Mouse (Mus musculus): ENCODE results near the gene Cdh6. TPM values are rescaled to one million over a fixed set of nuclear protein-coding genes. Genes with fewer than 3 reads are reported as not detected.

Gene Cdh6
- polyA plus RNA-seq, 1 experiment, result 0.42 TPM

DNA sequence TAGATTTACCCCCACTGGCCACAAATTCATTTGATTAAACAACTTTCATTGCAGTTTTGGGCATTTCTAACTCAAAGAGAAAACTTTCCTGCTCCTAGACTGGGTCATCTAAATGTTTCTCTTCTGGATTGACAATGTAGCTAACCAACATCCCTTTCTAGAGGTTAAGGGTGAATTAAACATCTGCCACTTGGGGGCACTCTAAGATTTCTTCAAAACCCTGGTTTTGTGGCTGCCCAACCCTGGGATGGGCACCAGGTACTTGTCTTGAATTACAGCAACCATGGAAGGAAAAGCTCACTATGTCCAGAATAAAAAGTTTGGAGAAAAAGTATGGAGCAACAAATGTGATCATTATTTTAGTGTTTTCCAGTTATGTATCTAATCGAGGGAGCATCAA, 39.4 kb downstream of the Cdh6 start:
- Histone ChIP-seq H3K4me1 (ENCODE audit: control insufficient read depth, insufficient read depth, low read length) (no peaks in the 10 kb centered on the region), H3K27ac (ENCODE audit: control insufficient read depth, insufficient read depth, low read depth, low read length, poor library complexity) (no peak overlapping the region), H3K4me3 (replicated peaks; ENCODE audit: control insufficient read depth, low read depth, low read length) (no peak overlapping the region)
- TF ChIP-seq POLR2A (IDR thresholded peaks at IDR 0.05; ENCODE audit: borderline replicate concordance, control insufficient read depth, low read depth, low read length) (no peak), CTCF (IDR thresholded peaks at IDR 0.05; ENCODE audit: control insufficient read depth, insufficient read depth, low read length) (no peak)
- WGBS, result 66% methylated on average over 1 of the region's 1 CpGs

DNA sequence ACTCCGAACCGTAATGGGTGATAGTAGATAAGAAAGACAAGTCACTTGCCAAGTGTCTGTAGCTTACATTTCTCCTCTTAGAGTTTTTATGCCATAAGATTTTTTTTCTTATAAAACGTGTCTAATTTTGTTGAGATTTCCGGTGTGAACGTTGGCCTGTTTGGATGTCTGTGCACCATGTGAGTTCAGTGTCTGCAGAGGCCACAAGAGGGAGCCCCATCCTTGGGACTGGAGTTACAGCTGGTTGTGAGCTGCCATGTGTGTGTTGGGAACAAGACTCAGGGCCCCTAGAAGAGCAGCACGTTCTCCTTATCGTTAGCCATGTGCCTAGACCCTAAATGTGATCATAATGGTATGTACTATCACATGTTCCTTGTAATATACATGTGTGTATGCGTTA, 40.1 kb downstream of the Cdh6 start:
- TF ChIP-seq CTCF (IDR thresholded peaks at IDR 0.05; ENCODE audit: control insufficient read depth, insufficient read depth, low read length), result no peak
- TF ChIP-seq POLR2A (IDR thresholded peaks at IDR 0.05; ENCODE audit: borderline replicate concordance, control insufficient read depth, low read depth, low read length), result no peak
- WGBS, result 79% methylated on average over 8 of the region's 8 CpGs
- Histone ChIP-seq H3K4me1 (ENCODE audit: control insufficient read depth, insufficient read depth, low read length) (no peaks in the 10 kb centered on the region), H3K4me3 (replicated peaks; ENCODE audit: control insufficient read depth, low read depth, low read length) (no peak overlapping the region), H3K27ac (ENCODE audit: control insufficient read depth, insufficient read depth, low read depth, low read length, poor library complexity) (no peak overlapping the region)

- WGBS, result 81% methylated on average over 3 of the region's 3 CpGs
- TF ChIP-seq CTCF (IDR thresholded peaks at IDR 0.05; ENCODE audit: control insufficient read depth, insufficient read depth, low read length) (no peak), POLR2A (IDR thresholded peaks at IDR 0.05; ENCODE audit: borderline replicate concordance, control insufficient read depth, low read depth, low read length) (no peak)
- Histone ChIP-seq H3K4me3 (replicated peaks; ENCODE audit: control insufficient read depth, low read depth, low read length) (no peak overlapping the region), H3K4me1 (ENCODE audit: control insufficient read depth, insufficient read depth, low read length) (no peaks in the 10 kb centered on the region), H3K27ac (ENCODE audit: control insufficient read depth, insufficient read depth, low read depth, low read length, poor library complexity) (no peak overlapping the region)
Observed at GRCm38 (mm10) chr15:13132493-13132892, 41.0 kb downstream of the Cdh6 start.

DNA sequence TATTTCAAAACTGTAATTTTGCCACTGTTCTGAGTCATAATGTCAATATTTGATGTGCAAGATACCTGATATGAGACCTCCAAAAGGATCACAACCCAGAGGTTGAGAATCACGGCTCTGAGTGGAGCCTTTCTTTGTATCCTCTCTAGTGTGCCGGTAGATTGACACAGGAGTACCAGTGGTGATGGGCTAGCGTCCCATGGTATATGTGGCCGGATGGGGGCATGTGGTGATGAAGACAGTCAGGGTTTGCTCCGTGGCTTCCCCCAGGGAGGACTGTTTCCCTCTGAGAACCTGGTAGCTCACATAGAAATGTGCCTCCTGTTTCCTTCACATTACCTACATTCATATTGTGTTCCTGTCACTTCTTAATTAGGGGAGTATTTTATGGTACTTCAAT, 43.2 kb downstream of the Cdh6 start:
- 76% methylated on average over 5 of the region's 5 CpGs for WGBS
- H3K27ac ChIP-seq (ENCODE audit: control insufficient read depth, insufficient read depth, low read depth, low read length, poor library complexity), result no peak overlapping the region
- no peak overlapping the region for H3K4me3 ChIP-seq (replicated peaks; ENCODE audit: control insufficient read depth, low read depth, low read length)
- no peaks in the 10 kb centered on the region for H3K4me1 ChIP-seq (ENCODE audit: control insufficient read depth, insufficient read depth, low read length)
- TF ChIP-seq POLR2A (IDR thresholded peaks at IDR 0.05; ENCODE audit: borderline replicate concordance, control insufficient read depth, low read depth, low read length) (no peak), CTCF (IDR thresholded peaks at IDR 0.05; ENCODE audit: control insufficient read depth, insufficient read depth, low read length) (no peak)

GRCm38 (mm10) chr15:13100341-13100740, 73.1 kb downstream of the Cdh6 start:
- no peak overlapping the region for H3K27ac ChIP-seq (ENCODE audit: control insufficient read depth, insufficient read depth, low read depth, low read length, poor library complexity)
- no peak for TF ChIP-seq POLR2A (IDR thresholded peaks at IDR 0.05; ENCODE audit: borderline replicate concordance, control insufficient read depth, low read depth, low read length)
- TF ChIP-seq CTCF (IDR thresholded peaks at IDR 0.05; ENCODE audit: control insufficient read depth, insufficient read depth, low read length), result no peak
- WGBS, result 74% methylated on average over 6 of the region's 6 CpGs
- H3K4me3 ChIP-seq (replicated peaks; ENCODE audit: control insufficient read depth, low read depth, low read length), result no peak overlapping the region
- H3K4me1 ChIP-seq (ENCODE audit: control insufficient read depth, insufficient read depth, low read length), result no peaks in the 10 kb centered on the region

DNA sequence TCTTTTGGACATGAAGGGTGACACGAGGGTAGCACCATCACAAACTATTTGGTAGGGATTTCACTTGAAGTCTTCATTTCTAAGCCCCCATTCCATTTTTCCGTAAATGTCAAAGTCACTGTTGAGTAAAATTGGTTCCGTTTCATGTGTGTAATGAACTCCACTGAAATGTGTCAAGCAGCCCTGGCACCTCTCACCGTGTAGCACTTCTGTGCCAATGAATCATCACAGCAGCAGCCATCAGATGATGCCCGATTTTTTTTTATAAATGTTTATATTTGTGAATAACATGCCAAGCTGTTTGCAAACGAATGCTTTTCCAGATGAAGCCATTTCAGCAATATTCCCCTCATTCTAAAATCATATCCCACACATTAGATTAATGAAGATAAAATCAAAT, 75.6 kb downstream of the Cdh6 start:
- WGBS, result 68% methylated on average over 6 of the region's 6 CpGs
- Histone ChIP-seq H3K4me3 (replicated peaks; ENCODE audit: control insufficient read depth, low read depth, low read length) (no peak overlapping the region), H3K4me1 (ENCODE audit: control insufficient read depth, insufficient read depth, low read length) (no peaks in the 10 kb centered on the region), H3K27ac (ENCODE audit: control insufficient read depth, insufficient read depth, low read depth, low read length, poor library complexity) (no peak overlapping the region)
- TF ChIP-seq CTCF (IDR thresholded peaks at IDR 0.05; ENCODE audit: control insufficient read depth, insufficient read depth, low read length) (no peak), POLR2A (IDR thresholded peaks at IDR 0.05; ENCODE audit: borderline replicate concordance, control insufficient read depth, low read depth, low read length) (no peak)

GRCm38 (mm10) chr15:13095406-13095805, 78.1 kb downstream of the Cdh6 start:
- H3K27ac ChIP-seq (ENCODE audit: control insufficient read depth, insufficient read depth, low read depth, low read length, poor library complexity), result no peak overlapping the region
- H3K4me1 ChIP-seq (ENCODE audit: control insufficient read depth, insufficient read depth, low read length), result no peaks in the 10 kb centered on the region
- H3K4me3 ChIP-seq (replicated peaks; ENCODE audit: control insufficient read depth, low read depth, low read length), result no peak overlapping the region
- TF ChIP-seq CTCF (IDR thresholded peaks at IDR 0.05; ENCODE audit: control insufficient read depth, insufficient read depth, low read length) (no peak), POLR2A (IDR thresholded peaks at IDR 0.05; ENCODE audit: borderline replicate concordance, control insufficient read depth, low read depth, low read length) (no peak)
- 75% methylated on average over 9 of the region's 9 CpGs for WGBS

DNA sequence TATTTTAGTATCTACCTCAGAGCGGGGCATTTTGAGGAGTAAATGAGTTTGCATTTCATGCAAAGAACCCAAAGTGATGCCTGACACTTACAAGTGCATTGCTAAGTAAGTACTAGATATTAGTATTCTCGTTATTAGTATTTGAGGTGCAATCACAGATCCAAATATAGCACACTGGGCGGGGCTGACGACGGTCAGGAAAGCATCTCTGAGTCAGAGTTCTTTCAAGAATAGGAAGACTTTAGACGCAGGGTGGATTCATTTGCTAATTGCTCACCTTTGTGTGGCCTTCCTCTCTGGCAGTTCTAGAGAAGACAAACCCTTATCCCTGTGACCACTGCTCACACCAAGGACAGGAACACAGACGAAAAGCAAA, 78.6 kb downstream of the Cdh6 start:
- Histone ChIP-seq H3K27ac (ENCODE audit: control insufficient read depth, insufficient read depth, low read depth, low read length, poor library complexity) (no peak overlapping the region), H3K4me3 (replicated peaks; ENCODE audit: control insufficient read depth, low read depth, low read length) (no peak overlapping the region), H3K4me1 (ENCODE audit: control insufficient read depth, insufficient read depth, low read length) (no peaks in the 10 kb centered on the region)
- 65% methylated on average over 7 of the region's 7 CpGs for WGBS
- TF ChIP-seq CTCF (IDR thresholded peaks at IDR 0.05; ENCODE audit: control insufficient read depth, insufficient read depth, low read length), result no peak
- no peak for TF ChIP-seq POLR2A (IDR thresholded peaks at IDR 0.05; ENCODE audit: borderline replicate concordance, control insufficient read depth, low read depth, low read length)

Data from bone marrow, adult 2 months (tissue).